Mouse (Mus musculus) brain, adult 2 months (tissue): ENCODE data around the gene Hnrnpa3.
"Not testable (repeated sequence)": the region's sequence is repeated elsewhere in the genome, so short reads cannot be mapped to it uniquely, and the experiment has no call there.

Experiments used
- DNase-seq: peaks from one replicate; pipeline ENCODE4 v3.0.0; 2011; ENCODE audit warnings: low read depth, low spot score

The Hnrnpa3 gene

DNA sequence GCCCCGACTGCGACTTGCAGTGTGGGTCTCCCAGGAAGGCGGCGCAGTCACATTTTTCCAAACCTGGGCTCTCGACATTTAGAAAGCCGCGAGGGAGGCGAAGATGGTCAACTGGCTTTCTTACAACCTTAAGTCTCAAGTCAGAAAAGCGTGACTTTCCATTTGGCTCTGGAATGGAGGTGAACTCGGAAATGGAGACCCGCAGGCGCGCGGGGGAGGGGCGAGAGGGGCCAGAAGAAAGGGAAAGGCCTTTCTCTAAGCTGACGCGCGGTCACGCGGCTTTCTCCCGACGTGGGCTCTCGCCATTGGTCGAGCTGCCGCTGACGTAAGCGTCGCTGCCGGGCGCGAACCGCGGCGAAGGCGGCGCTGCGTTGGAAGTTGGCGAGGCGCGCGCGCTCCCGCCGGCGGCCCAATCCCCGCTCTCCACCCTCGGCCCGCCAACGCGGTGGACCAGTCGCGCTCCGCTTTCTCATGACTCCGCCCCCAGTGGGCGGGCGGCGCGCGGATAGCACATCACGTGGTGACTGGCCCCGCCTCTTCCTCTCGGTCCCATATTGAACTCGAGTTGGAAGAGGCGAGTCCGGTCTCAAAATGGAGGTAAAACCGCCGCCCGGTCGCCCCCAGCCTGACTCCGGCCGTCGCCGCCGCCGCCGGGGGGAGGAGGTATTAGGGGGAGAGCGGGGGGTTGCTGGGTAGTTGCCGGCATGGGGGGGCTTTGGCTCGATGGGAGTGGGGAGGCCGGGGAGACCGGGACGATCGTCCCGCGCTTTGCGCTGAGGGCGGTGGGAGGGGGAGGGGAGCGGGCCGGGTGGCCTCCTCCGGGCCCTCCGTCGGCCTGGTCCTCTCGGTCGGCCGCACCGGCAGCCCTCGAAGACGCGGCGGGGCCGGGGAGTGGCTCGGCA, at the start of gene Hnrnpa3:
Gene Hnrnpa3, plus strand, starts transcription at position 535 of the 902 bp plus-strand sequence.
- DNase-seq = peak; percentile 99

DNA sequence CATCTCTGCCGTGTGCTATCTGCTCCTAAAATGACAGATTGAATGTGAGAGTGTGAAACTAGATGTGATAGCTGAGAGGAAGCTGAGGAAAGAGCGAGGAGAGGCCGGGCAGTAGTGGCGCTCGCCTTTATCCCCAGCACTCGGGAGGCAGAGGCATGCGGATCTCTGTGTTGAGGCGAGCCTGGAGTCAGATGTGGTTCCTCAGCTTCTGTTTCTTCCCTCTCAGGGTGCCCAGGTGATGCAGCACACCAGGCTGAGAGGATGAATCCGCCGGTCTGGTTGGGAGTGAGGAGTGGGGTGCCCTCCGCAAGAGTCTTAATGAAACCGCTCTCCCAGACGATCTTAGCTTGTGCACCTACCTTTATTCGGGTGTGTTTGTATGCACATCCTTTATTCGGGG, 49.1 kb upstream of the Hnrnpa3 start:
- DNase-seq = no peak

DNA sequence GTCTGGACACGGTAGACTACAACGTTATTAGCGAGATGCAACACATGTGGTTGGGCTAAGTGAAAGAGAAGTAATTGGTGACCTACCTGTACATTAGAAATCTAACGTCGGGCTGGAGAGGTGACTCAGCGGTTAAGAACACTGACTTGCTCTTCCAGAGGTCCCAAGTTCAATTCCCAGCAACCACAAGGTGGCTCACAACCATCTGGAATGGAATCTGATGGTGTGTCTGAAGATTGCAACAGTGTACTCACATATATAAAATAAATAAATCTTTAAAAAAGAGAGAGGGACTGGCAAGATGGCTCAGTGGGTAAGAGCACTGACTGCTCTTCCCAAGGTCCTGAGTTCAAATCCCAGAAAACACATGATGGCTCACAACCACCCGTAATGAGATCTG, 48.5 kb upstream of the Hnrnpa3 start:
- DNase-seq = not testable (repeated sequence)

DNA sequence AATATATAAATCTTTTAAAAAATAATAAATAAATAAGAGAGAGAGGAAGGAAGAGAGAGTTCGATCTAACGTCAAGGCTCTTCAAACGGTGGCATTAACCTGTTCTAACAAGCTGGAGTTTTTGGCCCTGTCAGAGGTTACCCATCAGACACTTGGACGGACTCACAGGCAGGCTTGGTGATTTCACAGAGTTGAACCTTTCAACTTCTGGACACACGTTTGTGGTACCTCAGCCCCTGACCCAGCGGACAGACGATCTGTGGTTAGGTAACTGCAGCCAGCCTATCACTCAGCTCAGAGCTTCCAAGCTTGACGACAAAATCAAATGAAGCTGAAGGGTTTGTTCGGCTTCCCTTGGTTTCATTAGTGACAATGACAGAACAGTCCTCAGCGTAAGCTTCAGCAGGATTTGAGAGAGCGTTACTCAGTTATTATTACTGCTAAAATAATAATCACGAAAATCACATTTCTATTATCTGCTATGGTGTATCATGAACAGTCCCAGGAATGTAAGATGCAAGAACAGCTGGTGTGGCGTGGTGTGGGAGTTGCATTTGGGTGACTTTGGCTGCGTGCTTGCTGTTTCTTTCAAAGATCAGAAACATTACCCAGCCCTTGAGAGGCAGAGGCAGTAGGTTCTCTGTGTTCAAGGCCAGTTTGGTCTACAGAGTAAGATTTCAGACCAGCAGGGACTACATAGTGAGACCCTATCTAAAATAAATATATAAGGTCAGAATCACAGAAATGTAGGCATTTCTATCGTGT, 47.8 kb upstream of the Hnrnpa3 start:
- DNase-seq = peak; percentile 29

DNA sequence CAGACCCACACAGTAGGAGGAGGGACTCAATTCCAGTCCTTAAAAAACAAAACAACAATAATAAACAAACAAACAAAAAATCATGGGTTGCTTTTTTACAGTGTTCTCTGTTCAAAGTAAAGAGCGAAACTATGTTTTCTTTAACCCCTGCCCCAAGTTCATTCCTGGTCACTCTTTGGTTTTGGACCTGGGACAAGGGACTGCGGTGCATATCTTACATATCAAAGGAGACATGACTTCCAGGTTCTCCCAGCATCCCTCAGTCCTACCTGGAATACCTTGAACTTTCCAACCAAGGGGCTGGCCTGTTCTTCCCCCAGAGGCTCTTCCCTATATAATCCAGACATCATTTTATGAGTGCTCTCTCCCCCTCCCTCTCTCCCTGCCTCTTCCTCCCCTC, 47.1 kb upstream of the Hnrnpa3 start:
- no peak for DNase-seq

DNA sequence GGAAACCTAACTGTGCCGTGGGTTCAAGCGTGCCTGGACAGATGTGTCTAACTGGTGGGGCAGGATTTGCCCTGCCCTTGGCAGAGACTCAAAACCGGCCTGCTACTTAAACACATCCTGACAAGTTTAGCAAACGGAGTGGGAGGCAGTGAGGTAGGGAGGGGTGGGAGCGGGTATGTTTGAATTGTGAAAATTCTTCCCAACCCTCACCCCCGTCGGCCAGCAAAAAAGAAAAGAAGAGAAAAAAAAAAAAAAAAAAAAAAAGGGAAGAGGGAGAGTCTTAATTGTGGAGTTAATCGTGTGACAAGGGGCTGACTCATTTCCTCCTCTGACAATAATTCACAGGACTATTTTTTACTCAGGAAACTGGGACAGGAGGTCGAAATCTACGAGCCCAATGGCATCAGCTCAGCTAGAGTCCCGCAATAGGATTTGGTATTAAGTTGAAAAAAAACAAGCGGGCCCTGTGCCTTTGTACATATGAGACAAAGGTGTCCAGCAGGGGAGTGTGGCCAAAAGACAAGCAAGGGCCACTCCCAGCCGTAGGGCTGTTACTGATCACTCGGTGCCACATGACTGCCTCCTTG, 46.0 kb upstream of the Hnrnpa3 start:
- DNase-seq = peak; percentile 62

DNA sequence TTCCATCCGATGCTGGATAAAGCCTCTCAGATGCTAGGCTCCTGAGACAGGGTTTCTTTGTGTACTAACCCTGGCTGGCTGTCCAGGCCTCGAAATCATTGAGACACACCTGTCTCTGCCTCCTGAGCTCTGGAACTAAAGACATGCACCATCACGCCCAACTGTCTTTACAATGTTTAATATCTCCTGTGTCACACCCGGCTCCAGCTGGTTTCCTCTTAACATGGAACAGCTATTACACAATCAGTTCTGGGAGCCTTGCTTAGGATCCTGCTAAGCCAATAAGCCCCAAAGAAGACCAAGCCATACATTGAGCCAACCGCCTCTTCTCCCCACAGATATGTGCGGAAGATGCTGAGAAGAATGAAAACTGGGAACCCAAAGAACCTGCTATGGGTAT, 44.5 kb upstream of the Hnrnpa3 start:
- DNase-seq = no peak

DNA sequence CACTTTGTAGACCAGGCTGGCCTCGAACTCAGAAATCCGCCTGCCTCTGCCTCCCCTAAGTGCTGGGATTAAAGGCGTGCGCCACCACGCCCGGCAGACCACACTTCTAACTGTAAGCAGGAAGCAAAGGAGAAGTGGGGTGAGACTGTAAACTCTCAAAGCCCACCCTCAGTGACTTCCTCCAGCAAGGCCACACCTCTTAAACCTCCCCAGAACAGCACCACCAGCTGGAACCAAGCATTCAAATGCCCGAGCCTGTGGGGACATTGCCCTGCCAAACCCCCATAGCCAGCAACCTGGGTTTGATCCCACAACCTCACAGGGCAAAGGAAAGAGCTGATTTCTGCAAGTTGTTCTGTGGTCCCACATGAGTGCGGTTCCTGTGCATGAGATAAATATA, 42.1 kb upstream of the Hnrnpa3 start:
- DNase-seq = no peak

DNA sequence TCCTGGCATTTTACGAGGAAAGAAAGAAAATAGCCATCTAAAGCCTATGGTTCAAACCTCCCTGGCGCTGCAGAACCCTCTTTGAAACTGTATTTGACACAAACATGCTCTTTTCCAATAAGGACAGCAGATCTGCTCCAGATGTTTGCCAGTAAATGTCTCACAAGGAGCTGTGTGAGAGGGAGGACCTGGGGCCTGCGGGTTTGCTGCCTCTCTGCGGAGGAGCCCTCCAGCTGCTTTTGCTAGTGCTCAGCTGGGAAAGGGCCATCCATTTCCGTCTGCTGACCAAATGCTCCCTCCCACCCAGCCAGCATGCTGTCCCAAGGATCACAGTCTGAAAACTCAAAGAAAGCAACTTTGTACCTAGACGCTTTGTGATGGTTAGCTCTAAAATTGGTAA, 40.3 kb upstream of the Hnrnpa3 start:
- no peak for DNase-seq

DNA sequence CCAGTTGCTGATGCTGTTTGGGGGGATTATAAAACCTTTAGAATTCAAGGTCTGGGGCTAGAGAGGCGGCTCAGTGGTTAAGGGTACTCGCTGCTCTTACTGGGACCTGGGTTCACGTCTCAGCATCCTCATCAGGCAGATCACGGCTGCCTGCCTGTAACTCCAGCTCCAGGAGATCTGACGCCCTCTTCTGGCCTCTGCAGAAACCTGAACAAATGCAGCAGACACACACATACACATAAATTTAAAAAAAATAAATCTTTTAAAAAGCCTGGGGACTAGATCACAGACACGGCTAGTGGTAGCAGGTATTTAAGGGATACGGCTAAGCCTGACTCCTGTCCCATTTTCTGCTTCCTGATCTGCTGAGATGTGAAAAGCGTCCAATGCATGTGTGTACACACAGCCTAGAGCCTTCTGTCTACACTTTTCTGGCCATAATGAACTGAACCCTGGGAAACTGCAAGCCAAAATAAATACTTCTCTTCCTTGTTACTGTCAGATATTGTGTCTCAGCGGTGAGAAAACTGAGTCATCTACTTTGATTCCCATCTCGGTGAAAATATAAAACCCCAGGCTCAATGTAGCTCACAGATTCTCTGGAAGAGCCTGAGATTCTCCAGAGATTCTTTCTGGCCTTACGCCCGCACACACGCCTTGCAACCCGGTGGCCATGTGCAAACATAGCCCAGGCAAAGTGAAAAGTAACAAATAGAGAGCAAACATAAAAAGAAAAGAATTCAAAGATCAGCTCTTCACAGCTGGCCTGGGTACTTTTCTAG, 37.0 kb upstream of the Hnrnpa3 start:
- DNase-seq = peak; percentile 42

DNA sequence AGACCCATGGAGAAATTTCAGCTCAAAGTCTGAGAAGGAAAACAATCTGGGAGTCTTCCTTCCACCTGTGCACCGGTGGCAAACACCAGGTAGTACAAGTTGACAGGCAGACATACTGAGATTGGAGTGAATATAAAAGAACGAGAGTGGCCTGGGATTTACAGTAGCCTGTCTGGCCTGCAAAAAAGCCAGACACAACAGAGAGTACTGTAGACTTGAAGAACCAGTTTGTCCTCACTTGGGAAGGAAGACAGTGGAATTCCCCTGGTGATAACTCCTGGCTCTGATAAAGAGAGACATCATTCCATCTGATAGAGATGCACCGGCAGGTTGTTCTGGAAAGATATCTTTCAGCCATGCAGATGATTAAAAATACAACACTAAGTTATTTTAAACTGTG, 34.0 kb upstream of the Hnrnpa3 start:
- DNase-seq = no peak

DNA sequence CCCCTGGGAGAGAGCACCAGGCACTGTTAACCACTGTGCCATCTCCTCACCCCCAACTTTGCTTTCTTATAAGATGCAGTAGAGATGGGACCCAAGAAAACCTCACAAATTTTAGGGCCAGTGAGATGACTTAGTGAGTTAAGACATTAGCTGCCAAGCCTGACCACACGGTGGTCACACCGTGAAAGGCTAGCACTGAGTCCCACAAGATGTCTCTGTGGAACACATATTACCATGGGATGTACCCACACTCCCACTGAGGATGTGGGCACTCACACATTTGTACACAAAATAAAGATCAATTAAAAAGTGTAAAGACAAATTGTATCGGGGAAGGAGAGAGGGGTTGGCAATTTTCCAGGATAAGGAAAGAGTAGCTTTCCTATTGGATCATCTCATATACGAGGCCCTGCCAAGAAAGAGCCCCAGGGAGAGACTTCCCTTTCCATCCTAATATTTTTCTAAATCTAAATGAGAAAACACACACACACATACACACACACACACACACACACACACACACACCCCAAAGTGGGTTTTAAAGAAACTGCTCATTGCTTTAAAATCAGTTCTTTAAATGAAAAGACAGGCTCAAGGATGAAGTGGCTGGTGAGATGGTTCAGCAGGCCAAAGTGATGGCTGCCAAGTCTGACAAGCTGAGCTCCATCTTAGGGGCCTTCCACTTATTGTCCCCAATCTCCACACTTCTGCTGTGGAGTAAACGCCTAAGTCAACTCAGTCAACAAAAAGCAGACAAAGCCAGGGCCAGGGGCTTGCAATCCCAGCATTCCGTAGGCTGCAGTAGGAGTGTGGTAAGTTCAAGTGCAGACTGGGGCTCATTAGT, 32.2 kb upstream of the Hnrnpa3 start:
- no peak for DNase-seq

DNA sequence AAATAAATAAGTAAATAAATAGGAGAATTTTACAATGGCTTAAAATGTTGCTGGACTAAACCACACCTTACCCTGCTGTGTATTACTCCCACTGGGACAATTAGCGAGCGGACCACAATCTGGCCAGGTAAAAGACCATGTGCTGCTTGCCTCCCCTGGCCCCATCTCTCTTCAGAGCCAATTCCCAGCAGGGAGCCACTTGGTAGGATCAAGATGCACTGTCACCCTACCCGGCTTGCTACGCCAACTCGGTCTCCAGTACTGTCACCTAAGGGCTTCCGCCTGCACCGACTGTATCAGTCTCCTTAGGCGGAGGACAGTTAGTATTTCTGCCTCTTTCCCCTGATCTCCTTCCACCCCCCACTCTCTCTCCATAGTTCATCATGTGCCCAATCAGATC, 30.6 kb upstream of the Hnrnpa3 start:
- DNase-seq = no peak

DNA sequence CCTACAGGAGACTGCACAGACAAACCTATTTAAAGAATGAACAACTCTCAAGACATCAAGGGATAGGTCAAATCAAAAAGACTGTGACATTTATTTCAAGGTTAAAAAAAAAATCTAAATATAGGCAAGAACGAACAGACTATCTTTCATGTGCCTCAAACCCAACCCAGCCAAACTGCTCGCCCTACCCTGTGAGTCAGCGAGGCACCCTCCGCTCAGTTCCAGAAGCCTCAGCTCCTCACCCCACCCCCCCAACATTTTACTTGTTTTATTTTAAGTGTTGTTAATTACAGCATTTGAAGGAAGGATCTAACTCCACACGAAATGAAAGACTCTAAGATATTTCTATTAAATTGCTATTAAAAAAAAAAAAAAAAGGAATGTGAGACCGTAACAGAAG, 27.6 kb upstream of the Hnrnpa3 start:
- peak; percentile 64 for DNase-seq

DNA sequence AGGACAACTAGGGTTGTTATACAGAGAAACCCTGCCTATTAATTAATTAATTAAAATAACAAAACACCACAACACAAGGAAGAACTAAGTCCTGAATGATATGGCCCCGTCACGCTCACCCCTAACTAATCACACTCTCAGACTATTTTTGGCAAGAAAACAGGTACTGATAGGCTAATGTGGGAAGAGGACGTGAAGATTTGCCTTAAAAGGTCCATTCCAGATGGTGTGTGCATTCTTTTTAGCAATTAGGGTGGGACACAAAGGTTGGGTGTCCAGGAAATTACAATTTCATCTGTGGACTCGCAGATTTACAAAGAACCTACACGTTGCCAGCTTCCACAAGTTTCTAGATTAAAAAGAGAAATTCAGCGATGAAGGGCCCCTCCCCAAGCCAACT, 27.0 kb upstream of the Hnrnpa3 start:
- no peak for DNase-seq

DNA sequence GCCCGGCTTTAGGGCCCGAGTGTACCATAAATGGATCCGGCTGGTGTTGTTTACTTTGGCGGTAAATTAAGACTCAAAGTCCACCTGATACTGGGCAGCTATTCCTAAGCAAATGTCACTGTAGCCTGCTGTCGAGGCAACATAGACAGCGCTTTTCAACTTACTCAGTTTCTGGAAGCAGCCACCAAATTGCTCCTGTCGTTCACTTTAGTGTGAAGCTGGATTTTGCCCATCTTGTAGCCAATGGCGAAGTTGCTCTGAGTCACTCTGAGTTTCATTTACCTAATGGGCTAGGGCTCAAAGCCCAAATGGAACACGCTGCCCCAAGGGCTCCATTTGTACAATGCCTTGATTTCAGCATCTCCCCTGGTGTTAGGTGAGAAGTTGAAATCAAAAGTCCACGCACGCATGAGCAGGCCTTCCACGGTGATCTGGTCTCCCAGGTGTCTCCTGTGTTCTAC, 26.3 kb upstream of the Hnrnpa3 start:
- DNase-seq = no peak

DNA sequence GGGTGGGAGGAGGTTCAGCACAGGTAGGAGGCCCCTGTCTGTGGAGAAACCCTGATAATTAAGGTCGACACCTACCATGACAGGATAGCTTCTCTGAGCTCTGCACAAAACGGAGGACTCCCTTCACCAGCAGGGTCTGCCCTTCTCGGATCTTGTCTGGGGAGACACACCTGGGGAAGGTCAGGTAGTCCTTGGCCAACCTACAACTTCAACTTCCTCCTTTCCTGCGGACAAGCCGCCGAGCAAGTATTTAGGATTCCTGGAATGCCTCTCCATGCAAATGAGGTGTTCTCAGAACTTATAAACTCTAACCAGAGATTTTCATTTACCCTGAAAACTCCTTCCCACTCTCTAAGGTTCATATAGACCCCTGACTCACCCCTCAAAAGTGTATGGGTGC, 25.7 kb upstream of the Hnrnpa3 start:
- DNase-seq = no peak

DNA sequence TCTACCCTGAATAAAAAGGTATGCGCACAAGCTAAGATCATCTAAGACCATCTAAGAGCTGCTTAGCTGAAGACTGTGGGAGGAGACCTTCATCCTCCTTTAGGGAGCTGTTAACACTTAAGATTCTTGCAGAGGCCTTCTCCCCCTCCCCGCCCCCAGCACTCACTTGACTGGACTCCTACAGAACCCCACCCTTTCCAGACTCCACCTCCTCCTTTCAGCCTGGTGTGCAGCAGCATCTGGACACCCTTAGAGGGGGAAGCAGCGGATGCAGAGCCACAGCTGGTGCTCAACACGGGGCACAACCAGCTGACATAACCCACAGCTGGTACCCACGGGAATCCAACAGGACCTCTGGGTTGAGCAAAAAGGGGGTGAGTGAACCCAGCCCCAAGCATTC, 25.3 kb upstream of the Hnrnpa3 start:
- no peak for DNase-seq

DNA sequence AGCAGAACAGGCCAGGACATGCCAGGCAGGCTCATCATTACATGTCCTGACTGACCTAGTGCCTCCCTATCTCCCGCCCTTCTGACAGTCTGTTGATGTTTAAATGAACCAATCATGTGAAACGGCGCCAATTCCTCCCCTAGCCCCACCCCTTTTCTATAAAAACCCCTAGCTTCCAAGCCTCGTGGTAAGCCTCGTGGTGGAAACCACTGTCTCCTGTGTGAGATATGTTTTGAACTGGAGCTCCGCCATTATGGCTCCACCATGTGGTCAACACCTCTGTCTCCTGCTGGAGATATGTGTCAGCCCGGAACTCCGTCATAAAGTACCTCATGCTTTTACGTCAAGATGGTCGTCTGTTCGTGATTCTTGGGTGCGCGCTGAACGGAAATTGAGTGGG, 24.6 kb upstream of the Hnrnpa3 start:
- DNase-seq = not testable (repeated sequence)

DNA sequence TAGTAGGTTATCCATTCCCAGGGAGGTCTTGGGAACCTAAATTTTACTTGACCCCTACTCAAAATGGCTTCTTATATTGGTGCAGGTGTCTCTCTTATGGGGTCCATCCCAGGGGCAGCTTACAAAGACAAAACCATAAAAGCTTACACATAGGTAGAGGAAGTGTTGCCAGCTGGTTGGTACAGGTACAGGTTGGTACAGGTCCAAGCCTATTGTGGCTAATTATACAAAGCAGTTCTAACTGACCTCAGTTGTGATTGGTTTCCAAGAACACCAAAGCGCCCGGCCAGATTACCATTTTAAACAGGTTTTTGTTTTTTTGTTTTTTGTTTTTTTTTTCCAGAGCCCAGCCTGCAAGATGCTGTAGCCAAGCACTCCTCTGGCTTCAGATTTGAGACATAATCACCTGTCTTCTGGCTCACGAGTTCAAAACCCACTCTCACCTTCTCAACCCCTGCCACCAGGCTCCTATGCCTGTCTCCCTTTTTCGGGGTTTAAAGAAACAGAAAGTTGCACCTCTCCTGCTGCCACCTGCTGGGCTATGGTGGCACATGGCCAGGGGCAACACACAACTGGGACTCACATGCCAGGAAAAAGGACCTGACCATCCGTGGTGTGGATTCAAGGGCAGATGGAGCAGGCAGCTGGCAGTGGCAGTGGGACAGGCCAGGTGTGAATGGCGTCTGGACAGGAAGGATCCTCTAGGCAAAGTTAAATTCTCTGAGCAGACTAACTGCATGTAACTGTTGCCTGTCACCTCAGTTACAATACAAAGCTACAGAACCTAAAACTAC, 22.6 kb upstream of the Hnrnpa3 start:
- no peak for DNase-seq
